Mouse (Mus musculus) left cerebral cortex, adult 8-10 months (tissue): ENCODE results near the gene Cyp2d34. TPM values are rescaled to one million over a fixed set of nuclear protein-coding genes. Genes with fewer than 3 reads are reported as not detected.

Source experiments
- DNase-seq, 2 experiments: peaks; one replicate each; pipeline ENCODE4 v3.0.0; 2022; ENCODE audit warnings: low spot score in 2 of 2
- microRNA-seq, 2 experiments: library from miRNA; unstranded; fragments of <30 nt; microRNA quantifications; one replicate each; pipeline ENCODE4 v1.2.0; 2022
- total RNA-seq, 4 experiments: library from RNA; stranded (reverse); gene quantifications; 2 replicates each; pipeline ENCODE4 v1.2.4; 2022

Gene Cyp2d34
- not detected for total RNA-seq

GRCm38 (mm10) chr15:82620531-82621202 lies at the start of gene Cyp2d34:
Cyp2d34 (minus strand) TSS chr15:82620946.
- no peak for DNase-seq

GRCm38 (mm10) chr15:82656346-82656745 lies 35.6 kb upstream of the Cyp2d34 start:
- no peak for DNase-seq

GRCm38 (mm10) chr15:82644371-82644770 lies 23.6 kb upstream of the Cyp2d34 start:
- no peak for DNase-seq

GRCm38 (mm10) chr15:82643771-82644170 lies 23.0 kb upstream of the Cyp2d34 start:
- no peak for DNase-seq

GRCm38 (mm10) chr15:82642771-82643170 lies 22.0 kb upstream of the Cyp2d34 start:
- no peak for DNase-seq

GRCm38 (mm10) chr15:82641921-82642320 lies 21.2 kb upstream of the Cyp2d34 start:
- no peak for DNase-seq

GRCm38 (mm10) chr15:82641390-82641789 lies 20.6 kb upstream of the Cyp2d34 start:
- DNase-seq = no peak

- DNase-seq = no peak
These were observed 19.5 kb upstream of the Cyp2d34 start for GRCm38 (mm10) chr15:82640201-82640600.

GRCm38 (mm10) chr15:82637130-82638075 lies 16.7 kb upstream of the Cyp2d34 start:
- DNase-seq = no peak

GRCm38 (mm10) chr15:82634976-82635375 lies 14.2 kb upstream of the Cyp2d34 start:
- DNase-seq = no peak

GRCm38 (mm10) chr15:82621993-82622392 lies 1.2 kb upstream of the Cyp2d34 start:
- DNase-seq = no peak

- no peak for DNase-seq
These were observed 2.3 kb downstream of the Cyp2d34 start for GRCm38 (mm10) chr15:82618362-82619020.

GRCm38 (mm10) chr15:82582621-82583020 lies 38.1 kb downstream of the Cyp2d34 start:
- no peak for DNase-seq

- no peak for DNase-seq
These were observed 41.7 kb downstream of the Cyp2d34 start for GRCm38 (mm10) chr15:82579071-82579470.

GRCm38 (mm10) chr15:82572856-82573255 lies 47.9 kb downstream of the Cyp2d34 start:
- DNase-seq = no peak

Small RNA genes lying within 50 kb of the gene (microRNA-seq; reads per million reads assigned to microRNA genes)
- gene Gm27463 = 0 reads per million in 2 experiments
- 0 reads per million in 2 experiments for gene Gm27742

Other genes starting within 250 kb of the Cyp2d34 start
- 10 to 100 TPM; 39.7 to 44.8 (median 40.7) TPM for gene Cyp2d22, start 240.7 kb downstream of the Cyp2d34 start, total RNA-seq
- gene Cyp2d11, start 226.9 kb downstream of the Cyp2d34 start, total RNA-seq = under 1 TPM in 2 of 4 experiments, not detected in 2; 0.30 to 0.33 TPM
- under 1 TPM in 2 of 4 experiments, not detected in 2; 0.34 to 0.42 TPM for gene Cyp2d10, start 213.8 kb downstream of the Cyp2d34 start, total RNA-seq
- gene Cyp2d9, start 187.5 kb downstream of the Cyp2d34 start, total RNA-seq = not detected
- not detected for gene Cyp2d12, start 65.9 kb downstream of the Cyp2d34 start, total RNA-seq
- gene Cyp2d40, start 143.2 kb upstream of the Cyp2d34 start, total RNA-seq = not detected
- gene Cyp2d26, start 173.3 kb upstream of the Cyp2d34 start, total RNA-seq = not detected